Mouse (Mus musculus): ENCODE data around the gene Zfp184. TPM values are rescaled to one million over a fixed set of nuclear protein-coding genes. Genes with fewer than 3 reads are reported as not detected.

The Zfp184 gene
- total RNA-seq, 2 experiments from 2014 or later = 0.62 to 0.90 TPM

DNA sequence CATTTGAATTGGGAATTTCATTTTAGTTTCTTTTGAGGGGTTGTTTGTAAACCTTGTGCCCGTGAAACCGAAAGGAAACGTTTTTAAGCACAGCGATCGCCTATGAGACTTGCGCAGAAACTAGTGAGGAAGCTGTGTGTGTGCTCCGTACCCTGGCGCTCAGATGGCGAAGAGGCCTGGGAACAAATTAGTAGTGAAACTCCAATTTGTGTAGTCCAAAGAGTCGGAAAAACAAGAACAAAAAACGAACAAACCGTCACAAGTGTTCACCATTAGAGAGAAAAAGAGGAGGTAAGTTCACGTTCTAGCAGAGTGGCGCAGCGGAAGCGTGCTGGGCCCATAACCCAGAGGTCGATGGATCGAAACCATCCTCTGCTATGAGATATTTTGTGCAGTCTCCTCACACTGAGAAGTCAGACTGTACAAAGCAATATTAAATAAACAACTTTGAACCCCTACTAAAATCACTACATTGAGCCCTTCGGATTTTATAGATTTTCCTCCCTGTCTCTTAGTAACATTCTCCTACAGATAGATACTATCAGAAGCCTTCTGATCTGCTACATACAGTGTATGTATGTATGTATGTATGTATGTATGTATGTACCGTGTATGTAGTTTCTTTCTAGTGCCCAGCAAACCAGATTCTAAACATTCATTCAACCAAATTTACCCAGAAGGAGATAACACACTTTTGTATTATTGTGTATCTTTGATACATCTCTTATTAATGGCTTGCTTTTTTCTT lies 30.0 kb downstream of the Zfp184 start:
- DNase-seq = peak; percentile 70 to 77
- intact Hi-C loops (cut with DNase I) = loop anchor here (1.0 to 2.0 kb wide), 4 partner anchors 22 to 56 kb away; partner anchors contain the start of gene Zfp184

DNA sequence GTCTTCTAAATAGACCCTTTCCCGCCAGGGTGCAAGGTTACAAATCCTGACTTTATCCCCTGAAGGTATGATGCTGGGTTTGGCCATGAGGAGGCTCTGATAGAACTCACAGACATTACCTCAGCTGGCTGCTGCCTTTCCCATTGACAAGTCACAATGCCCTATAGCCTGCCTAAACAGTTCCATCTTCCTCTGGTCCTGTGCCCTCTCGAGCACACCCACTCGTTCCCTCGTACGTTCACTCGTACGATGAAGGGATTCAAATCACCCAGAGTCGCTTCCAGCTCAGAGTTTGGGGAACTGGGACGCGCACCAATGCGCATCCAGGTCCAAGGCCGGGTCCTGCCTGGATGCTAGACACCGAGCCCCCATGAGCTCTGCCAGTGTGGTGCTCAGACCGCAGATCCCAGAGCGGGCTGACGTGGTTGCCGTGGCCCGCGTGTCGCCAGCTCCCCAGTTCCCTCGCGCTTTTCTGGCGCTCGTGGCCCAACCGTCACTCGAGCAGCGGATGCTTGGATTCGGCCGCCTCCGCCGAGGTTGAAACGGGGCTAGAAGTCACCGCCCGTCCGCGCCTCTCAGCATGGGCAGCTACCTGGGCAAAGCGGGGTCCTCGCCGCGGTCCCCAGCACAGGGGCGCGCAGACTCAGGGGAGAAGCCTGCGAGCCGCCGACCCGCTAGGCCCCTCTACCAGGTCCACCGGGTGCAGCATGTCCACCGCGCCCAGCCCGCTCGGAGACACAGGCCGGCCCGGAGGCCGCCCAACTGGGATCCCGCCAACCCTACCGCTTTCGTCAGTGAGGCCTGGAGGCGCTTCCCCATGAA lies 36.3 kb downstream of the Zfp184 start, which contains the start of gene Pom121l2:
Pom121l2 (plus strand) TSS at position 214 of the 822 bp plus-strand sequence.
- peak; percentile 66 to 75 for DNase-seq
- intact Hi-C loops (cut with DNase I) = no loop called here

DNA sequence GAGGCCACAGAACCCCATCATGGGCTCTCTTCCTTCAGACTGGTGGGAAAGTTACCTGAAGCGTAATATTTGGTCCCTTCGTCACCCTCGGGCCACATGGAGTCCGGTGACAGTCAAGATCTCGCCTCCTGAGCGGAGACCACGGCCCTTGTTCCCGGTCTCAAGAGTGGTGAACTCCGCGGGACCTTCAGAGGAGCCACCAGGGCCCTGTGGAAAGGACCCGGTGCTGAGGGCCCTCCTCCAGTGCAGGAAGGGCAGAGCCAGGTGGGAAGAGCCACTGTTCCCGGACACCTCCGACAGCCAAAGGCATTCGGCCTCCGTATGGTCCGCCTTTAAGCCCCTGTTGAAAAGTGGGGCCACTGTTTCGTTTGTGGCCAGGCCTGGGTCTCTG lies 36.9 kb downstream of the Zfp184 start:
- intact Hi-C loops (cut with DNase I) = no loop called here

DNA sequence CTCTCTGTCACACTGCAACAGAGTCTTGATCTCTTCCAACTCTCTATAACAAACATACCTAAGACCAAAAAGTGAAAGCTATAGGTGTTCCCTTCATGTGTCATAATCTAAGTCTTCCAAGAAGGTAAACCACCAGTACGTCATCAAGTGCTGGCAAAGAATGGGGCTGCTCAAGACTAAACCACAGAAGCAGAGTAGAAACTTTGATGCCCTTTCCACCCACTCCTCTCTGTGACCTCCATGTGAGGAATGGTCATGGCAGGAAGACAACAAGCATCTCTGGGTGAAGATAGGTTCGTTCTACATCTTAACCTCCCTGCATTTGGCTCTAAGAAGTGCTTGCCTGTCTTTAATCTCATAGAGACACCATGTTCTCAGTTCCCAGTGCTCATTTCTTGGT lies 39.6 kb downstream of the Zfp184 start:
- intact Hi-C loops (cut with DNase I) = no loop called here
- DNase-seq = no peak

More for the DNA sequence above, 36.9 kb downstream of the Zfp184 start:
- DNase-seq = no peak

DNA sequence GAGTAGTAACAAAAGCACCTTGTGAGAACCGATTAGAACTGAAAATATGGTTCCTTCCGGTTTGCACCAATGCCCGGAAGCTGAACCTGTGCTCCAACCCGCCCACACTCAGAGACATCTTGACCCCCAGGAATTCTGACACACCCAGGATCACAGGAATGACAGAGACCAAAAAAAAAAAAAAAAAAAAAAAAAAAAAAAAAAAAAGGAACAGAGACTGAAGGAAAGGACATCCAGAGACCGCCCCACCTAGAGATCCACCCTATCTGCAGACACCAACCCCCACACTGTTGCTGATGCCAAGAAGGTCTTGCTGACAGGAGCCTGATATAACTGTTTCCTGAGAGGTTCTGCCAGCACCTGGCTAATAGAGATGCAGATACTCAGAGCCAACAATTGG lies 47.7 kb downstream of the Zfp184 start:
- intact Hi-C loops (cut with DNase I) = no loop called here

DNA sequence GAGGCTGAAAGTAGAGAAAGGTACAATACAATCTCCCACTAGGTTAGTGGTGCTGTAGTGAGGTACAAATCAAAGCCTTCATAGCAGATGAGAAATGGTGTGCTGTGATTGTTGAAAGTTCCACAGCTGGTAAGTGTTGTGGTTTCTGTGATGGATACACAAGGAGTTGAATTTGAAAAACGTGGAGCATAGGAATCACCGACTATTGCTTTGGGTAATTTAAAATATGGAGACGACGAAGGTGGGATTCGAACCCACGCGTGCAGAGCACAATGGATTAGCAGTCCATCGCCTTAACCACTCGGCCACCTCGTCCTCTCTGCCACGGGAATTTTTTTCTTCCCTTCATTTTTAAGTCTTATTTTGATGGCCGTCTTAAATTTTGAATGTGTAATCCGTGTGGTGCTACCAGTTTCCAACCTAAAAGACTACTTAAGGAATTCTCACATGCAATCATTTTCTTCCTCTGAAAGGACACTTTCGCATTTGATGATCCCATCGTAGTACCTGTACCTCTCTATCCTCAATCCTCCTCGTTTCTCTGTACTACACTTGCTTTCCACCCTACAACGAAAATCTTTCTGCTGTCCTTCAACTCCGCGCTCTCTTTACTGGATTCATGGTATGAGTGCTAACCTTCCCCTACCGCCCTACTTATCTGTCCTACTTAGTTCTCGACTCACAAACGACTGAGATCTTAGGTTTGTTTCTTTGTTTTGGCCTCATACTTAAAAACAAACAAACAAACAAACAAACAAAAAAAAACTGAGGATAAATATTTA lies 49.3 kb downstream of the Zfp184 start:
- intact Hi-C loops (cut with DNase I) = no loop called here
- DNase-seq = peak in 1 of 2 experiments; percentile 14

More for the DNA sequence above, 47.7 kb downstream of the Zfp184 start:
- no peak for DNase-seq

DNA sequence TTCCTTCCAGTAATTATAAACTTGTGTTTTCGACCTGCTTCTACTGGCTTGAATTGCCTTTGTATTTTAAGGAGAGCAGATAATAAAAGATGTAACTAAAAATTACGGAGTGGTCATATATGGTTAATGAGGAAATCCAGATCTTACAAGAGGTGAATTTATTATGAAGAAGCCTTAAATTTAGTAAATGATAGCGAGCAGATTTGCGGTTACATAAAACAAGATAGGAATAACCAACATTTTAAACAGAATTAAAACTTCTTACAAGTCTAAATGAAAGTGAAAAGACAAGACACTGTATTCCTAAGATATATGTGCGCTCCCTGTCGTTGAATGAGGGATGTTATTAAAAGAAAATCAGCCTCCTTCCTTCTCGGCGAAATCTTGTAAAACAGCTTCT lies 50.0 kb downstream of the Zfp184 start:
- intact Hi-C loops (cut with DNase I) = no loop called here

DNA sequence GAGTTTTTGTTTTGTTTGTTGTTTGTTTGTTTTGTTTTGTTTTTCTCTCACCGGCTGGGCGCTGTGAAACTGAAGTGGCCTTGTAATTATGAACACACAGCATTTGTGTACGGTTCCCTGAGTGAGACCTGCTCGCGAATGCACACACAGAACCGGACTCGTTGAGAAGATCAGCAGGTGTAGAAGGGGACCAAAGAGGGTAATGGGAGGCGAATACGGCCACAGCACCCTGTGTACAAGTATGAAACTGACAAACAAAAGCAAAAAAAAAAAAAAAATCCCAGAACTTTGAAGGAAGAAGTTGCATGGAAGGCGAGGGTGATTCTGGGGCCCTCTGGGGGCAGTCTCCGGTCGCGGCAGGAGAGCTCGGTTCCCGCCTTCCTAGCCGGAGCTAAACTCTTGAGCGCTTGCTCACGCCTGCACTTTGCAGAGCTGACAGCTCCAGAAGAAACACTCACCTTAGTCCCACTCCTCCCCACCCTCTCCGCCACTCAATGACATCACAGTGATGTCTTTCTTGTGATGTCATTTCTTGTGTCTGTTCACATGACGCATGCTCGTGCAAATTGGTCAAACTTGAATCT lies 50.5 kb downstream of the Zfp184 start:
- peak; percentile 21 to 40 for DNase-seq
- intact Hi-C loops (cut with DNase I) = no loop called here

More for the DNA sequence above, 50.0 kb downstream of the Zfp184 start:
- DNase-seq = no peak

DNA sequence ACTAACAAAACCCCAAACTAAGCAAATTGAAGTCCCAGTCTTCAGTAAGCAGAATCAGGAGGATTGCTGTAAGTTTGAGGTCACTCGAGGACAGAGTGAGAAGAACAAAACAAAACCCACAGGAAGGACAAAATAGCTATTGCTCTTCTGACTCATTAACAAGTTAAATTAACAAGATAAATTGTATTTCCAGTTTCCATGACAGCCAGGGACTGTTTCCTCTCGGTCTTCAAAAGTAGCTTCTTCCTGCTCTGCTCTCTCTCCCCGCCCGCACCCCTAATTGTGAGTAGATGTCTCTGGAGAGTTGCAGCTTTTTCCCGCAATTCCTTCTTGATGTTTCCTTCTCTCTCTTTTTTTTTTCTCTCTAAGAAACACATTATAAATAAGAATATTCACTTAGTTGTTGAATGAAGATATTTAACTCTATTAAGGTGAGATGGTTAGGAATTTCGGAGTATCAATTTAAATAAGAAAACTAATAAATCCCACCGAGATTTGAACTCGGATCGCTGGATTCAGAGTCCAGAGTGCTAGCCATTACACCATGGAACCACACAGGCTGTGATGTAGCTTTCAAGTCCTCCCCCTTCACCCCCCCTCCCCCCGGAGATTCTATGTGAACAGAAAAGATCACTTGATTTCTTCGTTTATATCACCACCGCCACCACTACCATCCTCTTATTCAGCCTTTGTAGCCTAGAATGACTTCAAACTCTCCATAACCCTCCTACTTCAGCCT lies 51.4 kb downstream of the Zfp184 start:
- intact Hi-C loops (cut with DNase I) = loop anchor here (2.0 kb wide), 1 partner anchor 21 kb away; no protein-coding TSS in a partner anchor
- no peak for DNase-seq

DNA sequence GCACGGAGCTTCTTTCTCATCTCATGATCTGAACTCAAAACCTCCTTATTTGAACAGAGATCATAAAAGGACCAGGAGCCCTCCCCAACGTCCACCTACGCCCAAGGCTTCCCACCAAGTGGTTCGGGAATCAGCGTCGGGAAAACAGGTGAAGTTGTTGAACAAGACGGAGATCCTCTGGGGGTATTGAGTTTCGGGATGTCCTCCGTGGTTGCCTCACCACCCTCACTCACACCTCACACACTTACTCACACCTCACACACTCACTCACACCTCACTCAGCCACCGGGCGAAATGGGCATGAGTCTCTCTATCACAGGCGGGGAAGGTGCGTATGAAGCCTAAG lies 51.9 kb downstream of the Zfp184 start:
- intact Hi-C loops (cut with DNase I) = loop anchor here (2.0 kb wide), 1 partner anchor 22 kb away; no protein-coding TSS in a partner anchor
- no peak for DNase-seq

DNA sequence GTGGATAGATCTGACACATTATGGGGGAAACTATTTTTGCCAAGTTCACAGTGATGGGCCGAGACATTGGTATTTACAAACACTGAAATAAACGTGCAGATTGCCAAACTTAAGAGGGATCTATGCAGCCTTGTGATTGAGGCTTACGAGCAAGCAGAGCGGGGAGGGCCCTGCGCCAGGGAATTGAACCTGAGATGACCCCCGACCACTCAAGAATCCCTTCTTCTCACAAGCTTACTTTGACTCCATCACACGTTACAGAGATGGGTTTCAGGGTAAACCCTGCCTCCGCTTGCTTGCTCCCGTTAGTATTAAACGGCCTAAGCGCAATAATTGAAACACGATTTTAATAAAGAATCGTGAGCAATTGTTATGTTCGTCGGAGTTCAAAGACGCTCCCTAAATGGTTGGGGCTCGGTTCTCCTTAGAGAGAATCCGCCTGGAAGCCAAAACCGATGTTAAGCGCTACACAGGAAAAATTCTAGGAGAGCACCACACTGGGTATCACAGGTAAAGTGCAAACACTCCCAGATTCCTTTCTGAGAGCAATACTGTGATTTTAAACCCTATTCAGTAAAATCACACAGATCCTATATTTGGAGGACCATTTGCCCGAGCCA lies 52.4 kb downstream of the Zfp184 start:
- DNase-seq = no peak
- intact Hi-C loops (cut with DNase I) = loop anchor here (2.0 kb wide), 1 partner anchor 23 kb away; no protein-coding TSS in a partner anchor

DNA sequence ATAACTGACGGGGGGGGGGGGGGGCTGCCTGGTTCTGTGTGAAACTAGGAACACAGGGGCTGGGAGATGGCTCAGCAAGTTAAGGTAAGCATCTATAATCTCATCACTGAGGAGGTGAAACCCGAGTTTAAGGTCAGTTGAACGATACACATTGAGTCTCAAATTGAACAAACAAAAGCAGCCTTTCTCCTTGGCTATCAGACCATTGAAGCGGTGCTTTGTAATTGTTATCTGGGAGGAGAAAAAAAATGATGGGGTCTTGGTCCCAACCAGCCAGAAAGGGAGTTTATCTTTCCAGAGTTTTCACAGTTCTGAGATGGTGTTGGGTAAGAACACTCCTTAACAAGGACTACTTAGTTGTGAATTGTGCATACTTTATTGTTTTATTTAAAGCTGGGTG lies 52.9 kb downstream of the Zfp184 start:
- intact Hi-C loops (cut with DNase I) = loop anchor here (2.0 kb wide), 1 partner anchor 23 kb away; no protein-coding TSS in a partner anchor
- no peak for DNase-seq

DNA sequence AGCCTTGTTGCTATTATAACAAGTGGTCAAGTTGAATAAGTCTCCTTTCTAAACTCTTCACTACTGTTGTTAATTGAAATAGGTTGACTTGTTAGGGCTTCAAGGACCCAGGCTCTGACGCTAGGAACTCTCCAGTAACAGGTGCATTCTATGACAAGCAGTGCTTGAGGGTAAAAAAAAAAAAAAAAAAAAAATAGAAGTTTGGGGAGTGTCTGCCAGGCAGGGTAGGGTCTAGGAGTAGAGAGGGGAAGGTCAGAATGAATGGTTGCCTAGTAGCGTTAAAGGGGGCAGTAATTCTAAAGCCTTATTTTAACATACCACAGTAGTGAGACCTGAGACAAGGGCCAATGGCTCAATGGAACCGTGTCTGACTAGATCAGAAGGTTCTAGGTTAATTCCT lies 53.5 kb downstream of the Zfp184 start:
- intact Hi-C loops (cut with DNase I) = no loop called here

DNA sequence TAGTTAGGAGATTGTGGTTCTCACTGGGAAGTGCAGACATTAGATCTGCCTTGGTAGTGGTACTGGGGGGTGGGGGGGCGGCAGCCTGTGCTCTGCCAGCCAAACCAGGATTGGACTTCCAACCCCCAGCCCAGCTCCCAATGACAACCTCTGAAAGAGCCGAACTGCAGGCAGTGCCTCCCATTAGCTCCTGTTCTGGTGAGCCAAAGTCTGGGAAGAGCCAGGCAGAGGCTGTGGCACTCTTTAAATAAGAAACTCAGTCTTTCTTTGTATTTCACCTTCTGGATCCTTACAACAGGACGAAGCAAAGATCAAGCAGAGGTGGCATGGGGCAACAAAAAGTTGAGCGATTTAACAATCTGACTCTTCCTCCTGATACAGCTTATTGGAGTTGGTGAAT lies 54.3 kb downstream of the Zfp184 start:
- DNase-seq = no peak
- intact Hi-C loops (cut with DNase I) = no loop called here

More for the DNA sequence above, 53.5 kb downstream of the Zfp184 start:
- no peak for DNase-seq

DNA sequence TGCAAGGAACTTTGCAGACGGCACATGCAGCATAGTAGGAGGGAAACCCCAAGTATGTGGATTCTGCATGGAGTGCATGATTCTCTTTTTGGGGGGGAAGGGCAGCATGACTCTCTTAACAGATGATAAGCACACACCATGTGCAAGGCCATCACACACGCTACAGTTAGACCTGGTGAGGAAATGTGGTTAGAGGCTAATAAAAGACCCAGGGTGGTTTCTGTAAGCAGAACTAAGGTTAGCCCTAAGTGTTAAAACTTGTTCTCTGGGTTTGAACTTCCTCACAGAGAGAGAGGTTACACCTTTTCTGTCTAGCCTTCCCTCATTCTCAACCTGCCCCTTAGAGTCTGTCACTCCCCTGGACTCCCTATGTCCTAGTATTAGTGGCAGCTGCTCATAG lies 56.5 kb downstream of the Zfp184 start:
- DNase-seq = no peak
- intact Hi-C loops (cut with DNase I) = no loop called here

DNA sequence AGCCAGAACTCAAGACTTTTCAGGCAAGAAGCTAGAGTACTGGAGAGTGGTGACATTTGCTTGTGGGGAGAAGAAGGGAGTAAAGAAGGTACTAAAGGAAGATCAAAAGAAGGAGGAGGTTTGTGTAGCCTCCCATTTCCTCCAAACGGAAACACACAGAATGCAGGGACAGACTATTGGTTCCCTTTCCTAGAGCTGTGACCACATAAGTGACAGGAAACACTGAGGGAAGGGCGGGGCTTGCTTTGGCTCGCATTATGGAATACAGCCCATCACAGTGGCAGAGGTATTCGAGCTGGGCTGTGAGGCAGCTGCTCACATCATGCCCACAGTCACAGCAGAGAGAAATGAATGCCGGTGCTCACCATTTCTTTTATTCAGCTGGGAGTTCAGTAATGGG lies 56.9 kb downstream of the Zfp184 start:
- no peak for DNase-seq
- intact Hi-C loops (cut with DNase I) = no loop called here

DNA sequence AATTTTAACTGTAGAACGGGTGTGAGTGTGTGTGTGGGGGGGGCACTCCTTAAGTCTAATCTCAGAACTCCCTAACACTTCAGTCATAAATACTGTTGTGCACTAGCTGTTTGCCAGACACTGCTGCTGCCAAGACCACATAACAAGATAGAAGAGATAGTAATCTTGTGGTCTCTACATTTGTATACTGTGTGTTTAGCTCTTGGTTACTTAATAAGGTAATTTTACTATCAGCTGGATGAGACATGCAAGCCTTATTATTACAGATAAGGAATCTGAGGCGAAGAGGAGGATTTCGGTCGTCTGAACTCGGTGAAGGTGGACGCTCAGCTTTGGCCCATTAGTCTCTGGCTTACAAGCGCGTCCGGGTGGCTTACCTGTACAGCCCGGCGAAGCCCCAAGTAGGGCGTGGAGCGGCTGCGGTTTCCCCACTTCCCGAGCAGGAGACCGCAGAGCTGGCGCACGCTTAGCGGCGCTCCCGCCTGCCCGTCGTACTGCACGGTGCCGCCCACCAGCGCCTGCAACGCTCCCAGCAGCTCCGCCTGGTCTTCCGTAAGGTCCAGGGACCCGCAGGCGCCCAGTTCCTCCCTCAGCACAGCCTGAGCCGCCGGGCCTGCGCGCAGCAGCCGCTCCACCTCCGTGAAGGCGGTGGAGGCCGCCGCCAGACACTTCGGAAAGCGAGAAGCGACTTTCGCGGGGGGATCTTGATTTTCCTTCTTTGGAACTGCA lies 60.9 kb downstream of the Zfp184 start:
- intact Hi-C loops (cut with DNase I) = no loop called here
- peak; percentile 49 to 50 for DNase-seq

DNA sequence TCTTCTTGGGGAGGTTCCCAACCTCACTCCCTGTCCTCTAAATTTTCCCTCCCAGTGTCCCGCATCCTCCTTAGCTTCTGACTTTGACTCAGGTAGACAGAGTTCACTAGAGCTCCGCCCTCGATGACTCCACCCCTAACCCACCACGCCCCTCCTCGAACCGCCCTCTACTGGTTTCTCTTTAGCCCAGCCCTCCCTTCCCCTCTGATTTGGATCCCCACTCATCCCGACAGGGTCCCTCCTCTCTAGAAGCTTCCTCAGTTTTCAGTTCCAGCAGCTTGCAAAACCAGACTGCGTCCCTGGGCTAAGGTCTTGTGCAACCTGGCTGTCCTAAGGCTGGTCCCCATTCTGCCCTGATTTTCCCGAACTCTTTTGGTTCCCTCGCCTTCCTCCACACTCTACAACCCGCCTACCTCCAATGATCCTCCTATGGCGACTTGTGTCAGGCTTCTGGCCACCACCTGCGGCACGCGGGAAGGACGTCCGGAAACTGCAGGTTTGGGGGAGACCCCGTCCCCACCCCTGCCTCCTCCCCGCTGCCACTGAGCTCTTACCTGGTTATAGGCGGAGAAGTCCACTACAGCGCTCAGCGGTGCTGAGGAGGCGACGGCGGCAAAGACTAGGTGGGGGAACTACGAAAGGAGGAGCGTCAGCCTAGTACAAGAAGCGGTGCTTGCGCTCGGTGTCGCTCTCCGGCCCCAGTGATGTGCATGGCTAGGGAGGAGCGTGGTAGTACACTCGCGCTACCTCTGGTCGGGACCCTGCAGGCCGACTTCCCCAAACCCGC lies 61.6 kb downstream of the Zfp184 start:
- DNase-seq = peak in 1 of 2 experiments; percentile 40
- intact Hi-C loops (cut with DNase I) = no loop called here
